Mouse (Mus musculus): ENCODE data around the gene Mbtps1. TPM values are rescaled to one million over a fixed set of nuclear protein-coding genes. Genes with fewer than 3 reads are reported as not detected.

Gene Mbtps1
- total and polyA plus RNA-seq, 3 experiments = 33.1 to 59.9 TPM; not detected in 1

DNA sequence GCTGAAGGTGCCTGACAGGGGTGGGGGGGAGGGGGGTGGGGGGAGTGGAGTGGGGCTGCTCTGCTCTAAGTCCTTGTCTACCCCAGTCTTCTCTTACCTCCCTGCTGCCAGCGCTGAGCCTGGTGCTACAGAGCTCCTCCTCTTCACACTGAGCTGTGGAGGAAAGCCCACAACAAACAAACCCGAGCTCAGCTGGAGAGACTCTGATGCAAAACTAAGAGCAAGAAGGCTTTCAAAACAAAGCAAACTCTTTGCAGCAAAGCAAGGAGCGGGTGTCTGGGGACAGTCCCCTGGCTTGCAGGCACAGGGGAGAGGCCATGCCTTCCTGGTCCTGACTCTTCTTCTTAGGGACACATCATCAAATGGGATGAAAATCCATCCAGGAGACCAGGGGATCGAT, 11.3 kb upstream of the Mbtps1 start:
- H3K36me3 ChIP-seq (ENCODE audit: control insufficient read depth in 1 of 2, insufficient read depth in 2 of 2, low read length in 2 of 2) = peaks cover 0 to 7% of the 10 kb centered on the region in 2 experiments; a peak in 3 of 4 replicates
- no peak for DNase-seq (ENCODE audit: low read depth, low spot score)
- no peak overlapping the region for H3K27ac ChIP-seq (ENCODE audit: control insufficient read depth, low read depth, low read length)
- H3K4me1 ChIP-seq (ENCODE audit: control insufficient read depth in 1 of 2, insufficient read depth in 2 of 2, low read length in 2 of 2) = peaks cover 7 to 15% of the 10 kb centered on the region in 2 experiments; a peak in 3 of 4 replicates
- H3K9ac ChIP-seq (ENCODE audit: control insufficient read depth, low read depth, low read length, poor library complexity, severe bottlenecking) = no peak overlapping the region
- no peaks in the 10 kb centered on the region for H3K27me3 ChIP-seq (ENCODE audit: control insufficient read depth in 1 of 2, insufficient read depth in 2 of 2, low read length in 2 of 2)
- H3K4me3 ChIP-seq (ENCODE audit: control insufficient read depth in 1 of 2, insufficient read depth in 1 of 2, low read depth in 2 of 2, low read length in 2 of 2) = no peak overlapping the region
- H3K79me2 ChIP-seq (ENCODE audit: control insufficient read depth, insufficient read depth, low read length, poor library complexity) = peaks cover 23% of the 10 kb centered on the region
- no peaks in the 10 kb centered on the region for H3K9me3 ChIP-seq (replicated peaks; ENCODE audit: insufficient read depth, low read length)
- TF ChIP-seq POLR2AphosphoS5 (IDR thresholded peaks at IDR 0.05; ENCODE audit: borderline replicate concordance, low read depth, low read length) = no peak
- TF ChIP-seq E2F4 (IDR thresholded peaks at IDR 0.05; ENCODE audit: borderline replicate concordance, low read depth, low read length) = no peak
- TF ChIP-seq MAX (IDR thresholded peaks at IDR 0.05; ENCODE audit: low read length) = no peak
- no peak for TF ChIP-seq MYC (IDR thresholded peaks at IDR 0.05; ENCODE audit: low read depth, low read length)
- TF ChIP-seq RCOR1 (IDR thresholded peaks at IDR 0.05; ENCODE audit: low read depth, low read length) = no peak
- TF ChIP-seq NRF1 (IDR thresholded peaks at IDR 0.05; ENCODE audit: insufficient read depth, low read depth, low read length, poor library complexity, severe bottlenecking) = no peak
- TF ChIP-seq ETS1 (IDR thresholded peaks at IDR 0.05; ENCODE audit: low read depth, low read length) = no peak
- TF ChIP-seq USF1 (IDR thresholded peaks at IDR 0.05; ENCODE audit: low read depth, low read length) = no peak
- TF ChIP-seq RAD21 (IDR thresholded peaks at IDR 0.05; ENCODE audit: low read depth, low read length) = no peak
- no peak for TF ChIP-seq POLR2AphosphoS2 (IDR thresholded peaks at IDR 0.05; ENCODE audit: low read length)
- no peak for TF ChIP-seq MXI1 (IDR thresholded peaks at IDR 0.05; ENCODE audit: low read depth, low read length)
- TF ChIP-seq MEF2A (IDR thresholded peaks at IDR 0.05; ENCODE audit: extremely low read depth, insufficient replicate concordance, low read depth, low read length, poor library complexity, severe bottlenecking) = no peak
- no peak for TF ChIP-seq TAL1 (IDR thresholded peaks at IDR 0.05; ENCODE audit: low read length)
- no peak for TF ChIP-seq GABPA (IDR thresholded peaks at IDR 0.05; ENCODE audit: low read depth, low read length)
- no peak for TF ChIP-seq SMC3 (IDR thresholded peaks at IDR 0.05; ENCODE audit: low read depth, low read length)
- no peak for TF ChIP-seq TCF12 (IDR thresholded peaks at IDR 0.05; ENCODE audit: low read depth, low read length)
- TF ChIP-seq MAFK (IDR thresholded peaks at IDR 0.05; ENCODE audit: borderline replicate concordance, low read depth, low read length) = no peak
- no peak for TF ChIP-seq KAT2A (conservative IDR thresholded peaks at IDR 0.05; ENCODE audit: low read depth, low read length)

DNA sequence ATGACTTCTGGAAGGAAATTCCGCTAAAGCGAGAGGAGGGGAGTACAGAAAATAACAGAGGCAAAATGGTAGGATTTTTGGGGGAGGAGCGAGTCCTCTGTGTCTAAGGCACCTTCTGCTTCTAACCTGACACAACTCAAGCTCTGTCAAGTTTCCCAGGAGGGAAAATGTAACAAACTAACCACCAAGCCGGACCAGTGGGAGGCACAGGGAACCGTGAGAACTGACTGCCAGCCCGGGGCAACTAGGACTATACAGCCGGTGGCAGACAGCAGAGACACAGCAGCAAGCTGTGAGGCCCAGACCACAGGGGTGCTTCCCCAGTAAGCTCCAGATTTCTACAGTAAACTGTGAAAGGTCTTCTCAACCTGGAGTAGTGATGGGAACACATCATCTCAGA, 10.4 kb upstream of the Mbtps1 start:
- Histone ChIP-seq H3K27me3 (ENCODE audit: control insufficient read depth in 1 of 2, insufficient read depth in 2 of 2, low read length in 2 of 2) (no peaks in the 10 kb centered on the region), H3K79me2 (ENCODE audit: control insufficient read depth, insufficient read depth, low read length, poor library complexity) (peaks cover 14% of the 10 kb centered on the region), H3K9me3 (replicated peaks; ENCODE audit: insufficient read depth, low read length) (no peaks in the 10 kb centered on the region), H3K27ac (ENCODE audit: control insufficient read depth, low read depth, low read length) (no peak overlapping the region), H3K9ac (ENCODE audit: control insufficient read depth, low read depth, low read length, poor library complexity, severe bottlenecking) (no peak overlapping the region), H3K4me3 (ENCODE audit: control insufficient read depth in 1 of 2, insufficient read depth in 1 of 2, low read depth in 2 of 2, low read length in 2 of 2) (no peak overlapping the region), H3K36me3 (ENCODE audit: control insufficient read depth in 1 of 2, insufficient read depth in 2 of 2, low read length in 2 of 2) (peaks cover 0 to 5% of the 10 kb centered on the region in 2 experiments; a peak in 3 of 4 replicates), H3K4me1 (ENCODE audit: control insufficient read depth in 1 of 2, insufficient read depth in 2 of 2, low read length in 2 of 2) (peaks cover 7 to 12% of the 10 kb centered on the region in 2 experiments; a peak in 3 of 4 replicates)
- TF ChIP-seq RAD21 (IDR thresholded peaks at IDR 0.05; ENCODE audit: low read depth, low read length) = no peak
- no peak for TF ChIP-seq KAT2A (conservative IDR thresholded peaks at IDR 0.05; ENCODE audit: low read depth, low read length)
- no peak for TF ChIP-seq MAX (IDR thresholded peaks at IDR 0.05; ENCODE audit: low read length)
- no peak for TF ChIP-seq POLR2AphosphoS2 (IDR thresholded peaks at IDR 0.05; ENCODE audit: low read length)
- DNase-seq (ENCODE audit: low read depth, low spot score) = no peak

All from MEL (cell line).